Mouse (Mus musculus) liver, adult 10 weeks (tissue): ENCODE data around the gene Actl7b. TPM values are rescaled to one million over a fixed set of nuclear protein-coding genes. Genes with fewer than 3 reads are reported as not detected.

ENCODE experiments used
- polyA plus RNA-seq: library from polyadenylated mRNA; stranded (reverse); fragments of 350-450 nt; fragmentation: Illumina TruSeq; extraction: RNeasy Lipid Tissue Mini Kit (QIAGEN cat#74804); gene quantifications from one replicate; pipeline ENCODE4 v1.2.3, GENCODE M21; 2014; ENCODE audit warnings: low read depth, low replicate concordance

The Actl7b gene
- not detected for polyA plus RNA-seq

GRCm38 (mm10) chr4:56741041-56741493 is at the start of gene Actl7b:
Gene Actl7b (minus strand): TSS chr4:56741443.

DNA sequence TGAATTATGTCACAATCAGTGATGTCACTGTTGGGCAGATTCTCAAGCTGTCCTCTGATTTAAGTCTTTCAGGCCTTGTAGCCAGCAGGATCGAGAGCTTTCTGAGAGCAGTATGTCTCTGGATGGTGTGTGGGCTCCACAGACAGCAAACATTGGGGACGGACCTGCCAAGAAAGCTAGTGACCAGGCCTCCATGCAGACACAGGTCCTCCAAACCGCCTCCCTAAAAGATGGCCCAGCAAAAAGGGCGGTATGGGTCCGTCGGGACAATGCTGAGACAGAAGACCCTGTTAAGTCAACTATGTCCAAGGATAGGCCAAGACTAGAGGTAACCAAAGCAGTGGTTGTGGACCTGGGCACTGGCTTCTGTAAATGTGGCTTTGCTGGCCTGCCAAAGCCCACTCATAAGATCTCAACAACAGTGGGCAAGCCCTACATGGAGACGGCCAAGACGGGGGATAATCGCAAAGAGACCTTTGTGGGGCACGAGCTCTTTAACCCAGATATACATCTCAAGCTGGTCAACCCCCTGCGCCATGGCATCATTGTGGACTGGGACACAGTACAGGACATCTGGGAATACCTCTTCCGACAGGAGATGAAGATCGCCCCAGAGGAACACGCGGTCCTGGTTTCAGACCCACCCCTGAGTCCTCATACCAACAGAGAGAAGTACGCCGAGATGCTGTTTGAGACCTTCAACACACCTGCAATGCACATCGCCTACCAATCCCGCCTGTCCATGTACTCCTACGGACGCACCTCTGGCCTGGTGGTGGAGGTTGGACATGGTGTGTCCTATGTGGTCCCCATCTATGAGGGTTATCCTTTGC is 2.3 kb upstream of the Actl7b start, which contains the start of gene Actl7a:
TSS of gene Actl7a (plus strand) at position 51 of the 833 bp plus-strand sequence.

DNA sequence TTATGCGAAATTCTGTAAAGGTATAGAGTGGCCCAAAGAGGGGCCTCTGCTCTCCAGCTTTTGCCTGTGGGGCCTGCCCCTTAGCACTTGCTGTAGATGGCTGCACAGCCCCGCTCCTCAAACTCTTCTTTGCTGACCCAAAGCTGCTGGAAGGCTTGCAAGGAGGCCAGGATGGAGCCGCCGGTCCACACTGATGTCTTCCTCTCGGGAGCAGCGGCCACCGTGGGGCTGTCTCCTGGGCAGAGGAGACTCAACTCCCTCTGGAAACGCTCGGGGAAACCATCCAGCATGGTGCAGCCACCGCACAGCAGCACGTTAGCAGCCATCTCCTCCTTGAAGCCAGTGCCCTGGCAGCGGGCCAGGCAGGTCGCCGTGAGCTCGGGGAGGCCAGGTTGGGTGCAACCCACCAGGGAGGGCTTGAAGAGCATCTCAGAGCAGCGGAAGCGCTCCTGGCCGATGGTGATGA is 1.2 kb downstream of the Actl7b start, which contains the start of gene Gm26657:
TSS of gene Gm26657 (plus strand) at position 51 of the 466 bp plus-strand sequence.

Other genes with a start within 250 kb of the Actl7b start
- not detected for gene Gm26657, start 1.4 kb downstream of the Actl7b start, polyA plus RNA-seq
- not detected for gene Actl7a, start 2.0 kb upstream of the Actl7b start, polyA plus RNA-seq
- gene Elp1, start 60.9 kb upstream of the Actl7b start, polyA plus RNA-seq: 14.1 TPM
- 3.3 TPM for gene Fam206a, start 60.9 kb upstream of the Actl7b start, polyA plus RNA-seq
- 4.6 TPM for gene Ctnnal1, start 123.7 kb upstream of the Actl7b start, polyA plus RNA-seq
- gene Tmem245, start 206.0 kb upstream of the Actl7b start, polyA plus RNA-seq: 13.0 TPM
- not detected for gene Frrs1l, start 248.9 kb upstream of the Actl7b start, polyA plus RNA-seq